Mouse (Mus musculus): Measurements from ENCODE around the gene Abl1. TPM values are rescaled to one million over a fixed set of nuclear protein-coding genes. Genes with fewer than 3 reads are reported as not detected.

Abl1 gene
- polyA plus RNA-seq, 1 experiment = 53.1 TPM

DNA sequence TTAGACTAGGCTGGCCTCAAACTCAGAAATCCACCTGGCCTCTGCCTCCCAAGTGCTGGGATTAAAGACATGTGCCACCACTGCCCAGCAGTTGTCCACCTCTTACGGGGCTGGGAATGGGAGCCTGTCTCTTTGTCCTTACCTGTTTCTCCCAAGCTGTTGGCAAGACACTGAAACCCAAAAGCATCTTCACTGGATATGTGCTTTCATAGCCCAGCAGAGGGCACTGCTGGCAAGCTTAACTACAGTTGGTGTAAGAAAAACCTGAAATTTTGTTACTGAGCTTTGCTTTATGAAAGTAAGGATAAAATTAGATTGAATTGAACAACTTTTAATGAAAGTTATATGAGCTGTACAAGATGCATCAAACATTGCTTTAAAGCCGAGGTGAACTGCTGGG lies 4.5 kb upstream of the Abl1 start:
- Histone ChIP-seq H3K4me3 (ENCODE audit: insufficient read depth, low read length) (no peak overlapping the region), H3K27ac (ENCODE audit: insufficient read depth, low read depth, low read length) (no peak overlapping the region), H3K4me1 (ENCODE audit: control insufficient read depth, insufficient read depth, low read length) (peaks cover 4% of the 10 kb centered on the region)
- no peak for TF ChIP-seq POLR2A (IDR thresholded peaks at IDR 0.05; ENCODE audit: borderline replicate concordance, low read depth, low read length)
- no peak for TF ChIP-seq CTCF (IDR thresholded peaks at IDR 0.05; ENCODE audit: low read depth, low read length)

DNA sequence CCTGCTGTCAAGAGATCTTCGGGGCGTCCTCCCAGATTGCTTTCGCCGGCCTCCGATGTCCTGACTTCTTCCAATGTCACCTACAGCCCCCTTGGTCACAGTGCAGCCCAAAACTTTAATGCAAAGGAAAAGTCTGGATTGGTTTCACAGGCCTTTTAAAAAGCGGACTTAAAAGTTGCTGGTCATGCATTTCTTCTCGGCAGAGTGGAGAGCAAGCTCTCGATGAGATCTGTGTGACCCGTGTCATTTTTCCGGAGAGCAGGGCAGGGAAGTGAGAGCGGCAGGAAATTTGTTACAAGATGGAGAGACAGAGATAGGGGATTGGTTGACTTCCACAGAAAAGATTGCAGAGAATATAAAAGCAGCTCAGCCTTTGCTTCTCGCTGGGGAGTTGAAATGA lies 869 bp downstream of the Abl1 start:
- Histone ChIP-seq H3K27ac (ENCODE audit: insufficient read depth, low read depth, low read length) (peak overlapping the region; percentile 72), H3K4me1 (ENCODE audit: control insufficient read depth, insufficient read depth, low read length) (peaks cover 15% of the 10 kb centered on the region), H3K4me3 (ENCODE audit: insufficient read depth, low read length) (peak overlapping the region; percentile 72)
- TF ChIP-seq POLR2A (IDR thresholded peaks at IDR 0.05; ENCODE audit: borderline replicate concordance, low read depth, low read length) (no peak), CTCF (IDR thresholded peaks at IDR 0.05; ENCODE audit: low read depth, low read length) (no peak)

- TF ChIP-seq CTCF (IDR thresholded peaks at IDR 0.05; ENCODE audit: low read depth, low read length) (no peak), POLR2A (IDR thresholded peaks at IDR 0.05; ENCODE audit: borderline replicate concordance, low read depth, low read length) (no peak)
- H3K4me1 ChIP-seq (ENCODE audit: control insufficient read depth, insufficient read depth, low read length) = peaks cover 15% of the 10 kb centered on the region
- peak overlapping the region; percentile 72 for H3K4me3 ChIP-seq (ENCODE audit: insufficient read depth, low read length)
- no peak overlapping the region for H3K27ac ChIP-seq (ENCODE audit: insufficient read depth, low read depth, low read length)
These were observed 1.9 kb downstream of the Abl1 start for GRCm38 (mm10) chr2:31690063-31690462.

- Histone ChIP-seq H3K4me3 (ENCODE audit: insufficient read depth, low read length) (no peak overlapping the region), H3K4me1 (ENCODE audit: control insufficient read depth, insufficient read depth, low read length) (no peaks in the 10 kb centered on the region), H3K27ac (ENCODE audit: insufficient read depth, low read depth, low read length) (no peak overlapping the region)
- TF ChIP-seq CTCF (IDR thresholded peaks at IDR 0.05; ENCODE audit: low read depth, low read length) = peak; percentile 21; the same call in 1 of the 2 replicates
- no peak for TF ChIP-seq POLR2A (IDR thresholded peaks at IDR 0.05; ENCODE audit: borderline replicate concordance, low read depth, low read length)
These were observed 10.0 kb downstream of the Abl1 start for GRCm38 (mm10) chr2:31698209-31698608.

DNA sequence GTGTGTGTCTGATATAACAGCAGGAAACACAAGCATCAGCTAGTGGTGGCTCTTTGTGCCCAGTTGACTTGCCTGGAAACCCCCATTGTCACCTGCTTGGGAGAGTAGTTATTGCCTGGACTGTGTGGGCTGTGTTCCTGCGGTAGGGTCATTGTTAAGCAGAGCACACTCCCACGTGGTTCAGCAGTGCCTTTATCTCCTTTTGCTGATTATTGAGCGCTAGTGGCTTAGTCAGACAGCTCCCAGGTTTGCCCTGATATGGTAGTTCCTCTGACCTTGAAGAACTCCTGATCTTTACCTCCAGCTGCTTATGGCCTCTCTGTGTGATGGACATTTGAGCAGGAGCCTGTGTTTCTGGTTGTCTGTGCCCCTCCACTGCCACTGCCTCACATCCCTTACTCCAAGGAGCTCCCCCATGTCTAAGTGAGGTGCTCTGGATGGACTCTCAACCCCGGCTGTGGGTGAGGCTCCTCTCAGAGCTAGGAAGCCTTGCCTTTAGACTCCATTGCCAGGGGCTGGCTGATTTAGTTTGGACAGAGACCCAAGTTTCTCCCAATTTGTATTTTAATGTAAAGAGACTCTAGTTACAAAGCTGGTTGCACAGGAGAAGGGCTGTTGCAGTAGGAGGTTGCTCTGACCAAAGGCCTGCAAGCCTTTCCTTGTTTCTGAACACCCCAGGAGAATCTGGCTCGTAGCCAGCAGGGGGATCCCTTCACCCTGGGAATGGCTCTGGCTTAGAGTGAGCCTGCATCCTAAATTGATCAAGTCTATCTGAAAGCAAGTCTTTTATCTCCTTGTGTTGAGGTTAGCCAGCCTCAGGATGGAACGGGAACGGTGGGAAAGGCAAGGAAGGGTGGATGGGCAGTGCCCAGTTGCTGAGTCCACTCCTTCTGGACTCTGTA lies 12.6 kb downstream of the Abl1 start:
- H3K4me3 ChIP-seq (ENCODE audit: insufficient read depth, low read length) = no peak overlapping the region
- peaks cover 4% of the 10 kb centered on the region for H3K4me1 ChIP-seq (ENCODE audit: control insufficient read depth, insufficient read depth, low read length)
- H3K27ac ChIP-seq (ENCODE audit: insufficient read depth, low read depth, low read length) = no peak overlapping the region
- TF ChIP-seq POLR2A (IDR thresholded peaks at IDR 0.05; ENCODE audit: borderline replicate concordance, low read depth, low read length) (no peak), CTCF (IDR thresholded peaks at IDR 0.05; ENCODE audit: low read depth, low read length) (no peak; the same call in 1 of the 2 replicates)

- H3K27ac ChIP-seq (ENCODE audit: insufficient read depth, low read depth, low read length) = no peak overlapping the region
- peaks cover 4% of the 10 kb centered on the region for H3K4me1 ChIP-seq (ENCODE audit: control insufficient read depth, insufficient read depth, low read length)
- TF ChIP-seq POLR2A (IDR thresholded peaks at IDR 0.05; ENCODE audit: borderline replicate concordance, low read depth, low read length) (no peak), CTCF (IDR thresholded peaks at IDR 0.05; ENCODE audit: low read depth, low read length) (no peak)
- no peak overlapping the region for H3K4me3 ChIP-seq (ENCODE audit: insufficient read depth, low read length)
These were observed 15.1 kb downstream of the Abl1 start for GRCm38 (mm10) chr2:31703226-31703625.

DNA sequence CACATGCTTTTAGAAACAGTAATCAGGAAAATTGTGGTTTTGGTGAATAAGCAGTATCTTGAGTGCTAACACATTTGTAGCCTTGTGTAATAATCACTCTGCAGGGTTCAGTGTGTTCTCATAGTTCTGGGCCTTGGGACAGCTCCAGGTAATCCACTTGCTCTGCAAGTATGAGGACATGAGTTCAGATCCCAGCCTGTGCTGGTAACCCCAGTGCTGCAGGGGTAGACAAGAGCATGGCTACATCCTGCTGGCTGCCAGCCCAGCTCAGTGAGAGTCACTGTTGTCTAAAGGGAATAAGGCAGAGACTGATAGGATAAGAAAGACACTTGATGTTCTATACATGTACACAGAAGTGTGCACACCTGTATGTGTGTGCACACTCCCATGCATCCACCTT lies 17.7 kb downstream of the Abl1 start:
- no peak overlapping the region for H3K27ac ChIP-seq (ENCODE audit: insufficient read depth, low read depth, low read length)
- TF ChIP-seq POLR2A (IDR thresholded peaks at IDR 0.05; ENCODE audit: borderline replicate concordance, low read depth, low read length) = no peak
- TF ChIP-seq CTCF (IDR thresholded peaks at IDR 0.05; ENCODE audit: low read depth, low read length) = no peak
- no peak overlapping the region for H3K4me3 ChIP-seq (ENCODE audit: insufficient read depth, low read length)
- peaks cover 4% of the 10 kb centered on the region for H3K4me1 ChIP-seq (ENCODE audit: control insufficient read depth, insufficient read depth, low read length)

DNA sequence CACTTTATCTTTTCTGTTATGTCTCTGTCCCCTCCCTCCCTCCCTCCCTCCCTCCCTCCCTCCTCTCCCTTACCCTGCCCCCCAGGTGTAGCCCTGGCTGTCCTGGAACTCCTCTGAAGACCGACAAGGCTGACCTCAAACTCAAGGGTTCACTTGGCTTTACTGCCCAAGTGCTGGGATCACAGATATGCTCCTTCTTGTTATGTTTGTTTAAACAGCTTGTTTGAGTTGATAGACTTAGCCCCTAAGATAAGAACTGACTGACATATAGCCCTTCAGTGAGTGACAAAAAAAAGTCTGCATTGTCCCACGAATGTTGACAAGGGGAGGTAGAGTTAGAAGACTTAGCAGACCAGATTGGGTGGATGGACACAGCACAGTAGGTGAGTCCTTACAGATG lies 18.4 kb downstream of the Abl1 start:
- H3K4me1 ChIP-seq (ENCODE audit: control insufficient read depth, insufficient read depth, low read length) = peaks cover 4% of the 10 kb centered on the region
- no peak overlapping the region for H3K4me3 ChIP-seq (ENCODE audit: insufficient read depth, low read length)
- no peak for TF ChIP-seq POLR2A (IDR thresholded peaks at IDR 0.05; ENCODE audit: borderline replicate concordance, low read depth, low read length)
- TF ChIP-seq CTCF (IDR thresholded peaks at IDR 0.05; ENCODE audit: low read depth, low read length) = no peak
- H3K27ac ChIP-seq (ENCODE audit: insufficient read depth, low read depth, low read length) = no peak overlapping the region

DNA sequence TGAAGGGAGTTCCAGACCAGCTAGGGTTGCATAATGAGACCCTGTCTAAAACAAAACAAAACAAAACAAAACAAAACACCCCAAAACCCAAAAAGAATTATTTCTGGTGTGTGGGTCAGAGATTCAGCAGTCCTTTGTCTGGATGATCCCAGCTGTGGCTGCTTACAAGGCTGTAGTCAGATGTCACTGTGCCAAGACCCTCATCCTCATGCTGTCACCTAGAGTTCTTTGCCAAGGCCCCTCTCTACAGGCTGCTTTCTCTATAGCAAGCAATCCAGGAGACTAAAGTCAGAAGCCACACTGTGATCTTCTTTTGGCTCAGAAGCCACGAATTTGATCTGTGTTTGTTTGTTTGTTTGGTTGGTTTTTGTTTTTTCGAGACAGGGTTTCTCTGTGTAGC lies 24.5 kb downstream of the Abl1 start:
- Histone ChIP-seq H3K4me3 (ENCODE audit: insufficient read depth, low read length) (no peak overlapping the region), H3K4me1 (ENCODE audit: control insufficient read depth, insufficient read depth, low read length) (peaks cover 14% of the 10 kb centered on the region), H3K27ac (ENCODE audit: insufficient read depth, low read depth, low read length) (no peak overlapping the region)
- TF ChIP-seq CTCF (IDR thresholded peaks at IDR 0.05; ENCODE audit: low read depth, low read length) (no peak), POLR2A (IDR thresholded peaks at IDR 0.05; ENCODE audit: borderline replicate concordance, low read depth, low read length) (no peak)

- no peak overlapping the region for H3K27ac ChIP-seq (ENCODE audit: insufficient read depth, low read depth, low read length)
- peaks cover 14% of the 10 kb centered on the region for H3K4me1 ChIP-seq (ENCODE audit: control insufficient read depth, insufficient read depth, low read length)
- H3K4me3 ChIP-seq (ENCODE audit: insufficient read depth, low read length) = no peak overlapping the region
- TF ChIP-seq CTCF (IDR thresholded peaks at IDR 0.05; ENCODE audit: low read depth, low read length) (no peak), POLR2A (IDR thresholded peaks at IDR 0.05; ENCODE audit: borderline replicate concordance, low read depth, low read length) (no peak)
These were observed 25.6 kb downstream of the Abl1 start for GRCm38 (mm10) chr2:31713813-31714212.
